Mouse (Mus musculus): ENCODE measurements around the gene Coq5. TPM values are rescaled to one million over a fixed set of nuclear protein-coding genes. Genes with fewer than 3 reads are reported as not detected.
A peak's percentile ranks its signal among the peaks of the same experiment; 100 is the strongest.

Coq5 gene
- total RNA-seq, 2 experiments from 2014 or later, result 143 to 157 TPM

GRCm38 (mm10) chr5:115266340-115266739, 13.1 kb upstream of the Coq5 start:
- intact Hi-C loops (cut with DNase I), result no loop called here
- no peak for DNase-seq

GRCm38 (mm10) chr5:115266787-115267468, 12.5 kb upstream of the Coq5 start:
- no peak for DNase-seq

GRCm38 (mm10) chr5:115267469-115268045, 11.9 kb upstream of the Coq5 start:
- intact Hi-C loops (cut with DNase I), result no loop called here
- DNase-seq, result no peak

More at GRCm38 (mm10) chr5:115266787-115267468, 12.5 kb upstream of the Coq5 start:
- intact Hi-C loops (cut with DNase I), result no loop called here

GRCm38 (mm10) chr5:115268266-115268665, 11.2 kb upstream of the Coq5 start:
- intact Hi-C loops (cut with DNase I), result no loop called here
- no peak for DNase-seq

- intact Hi-C loops (cut with DNase I), result no loop called here
- DNase-seq, result no peak
Measured at GRCm38 (mm10) chr5:115269969-115270368, 9.5 kb upstream of the Coq5 start.

GRCm38 (mm10) chr5:115271931-115272811, 7.3 kb upstream of the Coq5 start:
- intact Hi-C loops (cut with DNase I), result no loop called here
- DNase-seq, result peak; percentile 46 to 47

- intact Hi-C loops (cut with DNase I), result no loop called here
- DNase-seq, result peak; percentile 95 to 99
Measured at GRCm38 (mm10) chr5:115272812-115273548, 6.5 kb upstream of the Coq5 start, which contains the start of gene Rnf10. Rnf10 (minus strand) TSS chr5:115272898.

- intact Hi-C loops (cut with DNase I), result no loop called here
- DNase-seq, result no peak
Measured at GRCm38 (mm10) chr5:115273549-115274135, 5.8 kb upstream of the Coq5 start.

GRCm38 (mm10) chr5:115274353-115274752, 5.1 kb upstream of the Coq5 start:
- intact Hi-C loops (cut with DNase I), result no loop called here
- no peak for DNase-seq

GRCm38 (mm10) chr5:115274771-115275170, 4.7 kb upstream of the Coq5 start:
- intact Hi-C loops (cut with DNase I), result no loop called here
- DNase-seq, result no peak

GRCm38 (mm10) chr5:115275998-115276397, 3.5 kb upstream of the Coq5 start:
- intact Hi-C loops (cut with DNase I), result no loop called here
- DNase-seq, result no peak

- intact Hi-C loops (cut with DNase I), result no loop called here
- DNase-seq, result no peak
Measured at GRCm38 (mm10) chr5:115278053-115278452, 1.4 kb upstream of the Coq5 start.

- intact Hi-C loops (cut with DNase I), result no loop called here
- no peak for DNase-seq
Measured at GRCm38 (mm10) chr5:115278785-115279184, 681 bp upstream of the Coq5 start.

- peak in 1 of 2 experiments; percentile 30 for DNase-seq
- intact Hi-C loops (cut with DNase I), result loop anchor here (2.0 kb wide), 1 partner anchor 21 kb away; the partner anchor contains the start of gene Dynll1
Measured at GRCm38 (mm10) chr5:115280050-115280687, 703 bp downstream of the Coq5 start.

GRCm38 (mm10) chr5:115284735-115285134, 5.3 kb downstream of the Coq5 start:
- intact Hi-C loops (cut with DNase I), result no loop called here
- DNase-seq, result no peak

- DNase-seq, result no peak
- intact Hi-C loops (cut with DNase I), result no loop called here
Measured at GRCm38 (mm10) chr5:115294173-115294572, 14.7 kb downstream of the Coq5 start.

GRCm38 (mm10) chr5:115296347-115296746, 16.9 kb downstream of the Coq5 start:
- intact Hi-C loops (cut with DNase I), result loop anchor here (5.0 kb wide), 1 partner anchor 146 kb away; no protein-coding TSS in a partner anchor
- DNase-seq, result no peak

- DNase-seq, result peak; percentile 63 to 65
- intact Hi-C loops (cut with DNase I), result loop anchor here (2.0 kb wide), 3 partner anchors 19 to 41 kb away; partner anchors contain the start of genes Gatc, Srsf9 and Triap1
Measured at GRCm38 (mm10) chr5:115300035-115300744, 20.7 kb downstream of the Coq5 start.

All from heart, postnatal 14 days (tissue).